Mouse (Mus musculus) myocyte (in vitro differentiated cells): ENCODE data around the gene Cisd2.

Source experiments
- CEBPB ChIP-seq: IDR thresholded peaks from 2 replicates; pipeline ENCODE4 v1.6.1; 2011; ENCODE audit warnings: mild to moderate bottlenecking, moderate library complexity; ENCODE audit not compliant: poor library complexity, insufficient read depth, severe bottlenecking
- E2F4 ChIP-seq: IDR thresholded peaks from one replicate; pipeline ENCODE4 v1.6.1; 2011; ENCODE audit warnings: mild to moderate bottlenecking, control low read depth, moderate library complexity; ENCODE audit not compliant: insufficient read depth
- MAX ChIP-seq: IDR thresholded peaks from one replicate; pipeline ENCODE4 v1.6.1; 2011; ENCODE audit warnings: low read depth, mild to moderate bottlenecking, control low read depth
- MYOG ChIP-seq, 3 experiments: IDR thresholded peaks; one replicate each; pipeline ENCODE4 v1.6.1; 2011; ENCODE audit warnings: control low read depth in 2 of 3, low read depth in 2 of 3, mild to moderate bottlenecking in 2 of 3; ENCODE audit not compliant: insufficient read length in 2 of 3, control insufficient read depth in 1 of 3, insufficient read depth in 1 of 3
- POLR2A ChIP-seq: IDR thresholded peaks from one replicate; pipeline ENCODE4 v1.6.1; 2011; ENCODE audit warnings: low read depth, mild to moderate bottlenecking, control low read depth, moderate library complexity; ENCODE audit not compliant: insufficient read length
- POLR2AphosphoS2 ChIP-seq: IDR thresholded peaks from one replicate; pipeline ENCODE4 v1.6.1; 2011; ENCODE audit warnings: low read depth, control low read depth; ENCODE audit not compliant: insufficient read length
- REST ChIP-seq: IDR thresholded peaks from one replicate; pipeline ENCODE4 v1.6.1; 2011; ENCODE audit warnings: mild to moderate bottlenecking, control low read depth, moderate library complexity; ENCODE audit not compliant: insufficient read depth, insufficient read length
- TCF12 ChIP-seq: IDR thresholded peaks from one replicate; pipeline ENCODE4 v1.6.1; 2011; ENCODE audit warnings: mild to moderate bottlenecking, control low read depth; ENCODE audit not compliant: poor library complexity, insufficient read depth, severe bottlenecking
- USF1 ChIP-seq: IDR thresholded peaks from one replicate; pipeline ENCODE4 v1.6.1; 2011; ENCODE audit warnings: low read depth, mild to moderate bottlenecking, control low read depth, moderate library complexity

- TF ChIP-seq USF1 = no peak
- TF ChIP-seq MYOG (IDR thresholded peaks at IDR 0.05; ENCODE audit: control insufficient read depth in 1 of 3, insufficient read depth in 1 of 3, insufficient read length in 2 of 3, low read depth in 2 of 3) = no peak
- TF ChIP-seq E2F4 = no peak
- TF ChIP-seq POLR2A = no peak
- TF ChIP-seq POLR2AphosphoS2 = no peak
- TF ChIP-seq REST = no peak
- no peak for TF ChIP-seq MAX
- TF ChIP-seq TCF12 = no peak
- TF ChIP-seq CEBPB = no peak
Measured at GRCm38 (mm10) chr3:135403211-135403610, 20.5 kb downstream of the Cisd2 start.
